Mouse (Mus musculus) spleen, adult 2 months (tissue): ENCODE results near the gene E130308A19Rik.

Experiments
- CTCF ChIP-seq: fragments of 200-500 bp; IDR thresholded peaks from 2 replicates; pipeline ENCODE4 v1.5.1; 2011; ENCODE audit warnings: mild to moderate bottlenecking, inconsistent platforms; ENCODE audit not compliant: insufficient read depth, insufficient read length, insufficient replicate concordance; ENCODE audit errors: extremely low read depth
- POLR2A ChIP-seq: fragments of 200-500 bp; IDR thresholded peaks from 2 replicates; pipeline ENCODE4 v1.6.1; 2011; ENCODE audit warnings: low read depth, low read length, inconsistent platforms

- TF ChIP-seq CTCF = no peak
- no peak for TF ChIP-seq POLR2A
These were observed 2.2 kb downstream of the E130308A19Rik start for GRCm38 (mm10) chr4:59628255-59628654.
